Mouse (Mus musculus): ENCODE measurements at regions not wholly inside any gene's neighbourhood (a gene's known extent, or its start where the extent isn't known, plus 50 kb on each side); places are given as distances from the start of the nearest gene placed in this dataset.
A peak's percentile ranks its signal among the peaks of the same experiment; 100 is the strongest.

GRCm38 (mm10) chr11:52629776-52630175, 134.7 kb upstream of the Fstl4 start:
- no peak for DNase-seq (ENCODE audit: low spot score in 2 of 2)

GRCm38 (mm10) chr11:52631579-52631978, 132.9 kb upstream of the Fstl4 start:
- no peak for DNase-seq (ENCODE audit: low spot score in 2 of 2)

GRCm38 (mm10) chr11:52634189-52634588, 130.2 kb upstream of the Fstl4 start:
- no peak for DNase-seq (ENCODE audit: low spot score in 2 of 2)

- peak; percentile 57 to 62 for DNase-seq (ENCODE audit: low spot score in 2 of 2)
Observed at GRCm38 (mm10) chr11:52635716-52636389, 128.6 kb upstream of the Fstl4 start.

GRCm38 (mm10) chr11:52638939-52639338, 125.5 kb upstream of the Fstl4 start:
- DNase-seq (ENCODE audit: low spot score in 2 of 2) = no peak

- DNase-seq (ENCODE audit: low spot score in 2 of 2) = peak in 1 of 2 experiments; percentile 13
Observed at GRCm38 (mm10) chr11:52641725-52642338, 122.6 kb upstream of the Fstl4 start.

GRCm38 (mm10) chr11:52644081-52644768, 120.2 kb upstream of the Fstl4 start:
- DNase-seq (ENCODE audit: low spot score in 2 of 2) = no peak

- no peak for DNase-seq (ENCODE audit: low spot score in 2 of 2)
Observed at GRCm38 (mm10) chr11:52648176-52648839, 116.1 kb upstream of the Fstl4 start.

- no peak for DNase-seq (ENCODE audit: low spot score in 2 of 2)
Observed at GRCm38 (mm10) chr11:52648849-52649400, 115.5 kb upstream of the Fstl4 start.

GRCm38 (mm10) chr11:52654640-52655039, 109.8 kb upstream of the Fstl4 start:
- DNase-seq (ENCODE audit: low spot score in 2 of 2) = peak; percentile 24 to 25

- DNase-seq (ENCODE audit: low spot score in 2 of 2) = no peak
Observed at GRCm38 (mm10) chr11:52655720-52656474, 108.5 kb upstream of the Fstl4 start.

GRCm38 (mm10) chr11:52661234-52661633, 103.2 kb upstream of the Fstl4 start:
- DNase-seq (ENCODE audit: low spot score in 2 of 2) = peak in 1 of 2 experiments; percentile 16

- no peak for DNase-seq (ENCODE audit: low spot score in 2 of 2)
Observed at GRCm38 (mm10) chr11:52661894-52662593, 102.4 kb upstream of the Fstl4 start.

- DNase-seq (ENCODE audit: low spot score in 2 of 2) = no peak
Observed at GRCm38 (mm10) chr11:52665343-52665742, 99.1 kb upstream of the Fstl4 start.

- DNase-seq (ENCODE audit: low spot score in 2 of 2) = no peak
Observed at GRCm38 (mm10) chr11:52675022-52675421, 89.4 kb upstream of the Fstl4 start.

GRCm38 (mm10) chr11:52678259-52678658, 86.2 kb upstream of the Fstl4 start:
- DNase-seq (ENCODE audit: low spot score in 2 of 2) = no peak

GRCm38 (mm10) chr11:52685436-52685835, 79.0 kb upstream of the Fstl4 start:
- no peak for DNase-seq (ENCODE audit: low spot score in 2 of 2)

GRCm38 (mm10) chr11:52692701-52693100, 71.7 kb upstream of the Fstl4 start:
- DNase-seq (ENCODE audit: low spot score in 2 of 2) = no peak

- DNase-seq (ENCODE audit: low spot score in 2 of 2) = no peak
Observed at GRCm38 (mm10) chr11:52701682-52702081, 62.8 kb upstream of the Fstl4 start.

- DNase-seq (ENCODE audit: low spot score in 2 of 2) = no peak
Observed at GRCm38 (mm10) chr11:52703391-52703790, 61.0 kb upstream of the Fstl4 start.
